Mouse (Mus musculus) hindlimb bud, embryonic 11.5 days (tissue): ENCODE measurements at regions not wholly inside any gene's neighbourhood (a gene's known extent, or its start where the extent isn't known, plus 50 kb on each side); places are given as distances from the start of the nearest gene placed in this dataset.

Experiments used
- DNase-seq: peaks from one replicate; pipeline ENCODE4 v3.0.0-alpha.2; 2012; ENCODE audit warnings: low read depth, low spot score; ENCODE audit errors: extremely low spot score

GRCm38 (mm10) chr2:144198326-144199051 lies 72.0 kb upstream of the Mgme1 start:
- no peak for DNase-seq
